22 mouse cellular contexts compared by ENCODE assay signal in the genomic region with DNA sequence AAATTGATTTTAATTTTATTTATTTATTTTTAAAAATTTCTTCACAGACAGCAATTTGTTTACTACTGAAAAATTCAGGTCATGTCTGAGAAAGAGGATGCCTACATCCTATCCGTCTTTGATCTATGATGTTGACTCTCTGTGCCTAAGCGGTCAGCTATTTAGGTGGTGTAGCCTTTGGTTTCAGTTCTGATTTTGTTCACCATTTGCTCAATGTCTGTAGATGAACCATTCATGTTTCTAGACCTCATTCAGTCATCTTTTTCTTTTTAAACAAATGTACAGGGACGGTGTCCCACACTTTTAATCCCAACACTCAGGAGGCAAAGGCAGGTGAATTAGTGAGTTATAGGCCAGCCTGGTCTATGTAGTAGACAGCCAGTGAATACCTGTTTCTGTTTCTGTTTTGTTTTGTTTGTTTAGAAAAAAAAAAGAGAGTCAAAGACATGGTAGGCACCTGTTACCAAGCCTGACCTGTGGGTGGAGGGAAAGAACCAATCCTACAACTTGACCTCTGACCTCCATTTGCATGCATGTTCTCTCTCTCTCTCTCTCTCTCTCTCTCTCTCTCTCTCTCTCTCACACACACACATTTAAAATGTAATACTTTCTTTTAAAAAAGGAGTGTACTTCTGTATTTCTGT. TPM values are rescaled to one million over a fixed set of nuclear protein-coding genes. Genes with fewer than 3 reads are reported as not detected.
DNase-seq lines count a peak whose midpoint lies in the region; ATAC-seq lines count a peak whose summit lies in the region.
"Had no signal": no experiment of that assay in that cellular context is flagged by ENCODE, and none has a peak within 500 bp of the region (broad histone marks: within the 10 kb centered on the region; RNA-seq: fewer than 3 reads in every experiment).

No protein-coding gene starts in this region.

- DNase-seq in CD4-positive helper T cell, adult 2 months (ENCODE audit: low read depth, low spot score) = peak; percentile 73
- DNase-seq in induced T-regulatory cell, adult 2 months (ENCODE audit: low read depth) = peak; percentile 88
- DNase-seq in hindbrain, embryonic 14.5 days (ENCODE audit: low spot score) = no peak
- no peak for DNase-seq in gastrocnemius, postnatal 10 days
- no peak for DNase-seq in urinary bladder, postnatal 14 days (ENCODE audit: low spot score)
- DNase-seq: adrenal gland, adult 2 months; adrenal gland, postnatal 14 days; cerebellum, adult 11-12 months; cerebellum, adult 8-10 months; cerebellum, postnatal 10 days; cerebellum, postnatal 36 days; gastrocnemius, postnatal 14 days had no signal

- H3K9me3 ChIP-seq in hindbrain, embryonic 14.5 days (ENCODE audit: control insufficient read depth, low read length) = no peaks in the 10 kb centered on the region
- H3K9me3 ChIP-seq: forebrain, embryonic 10.5 days; forebrain, embryonic 13.5 days; G1E; hindbrain, embryonic 12.5 days had no signal

- ATAC-seq in CD4-positive, CD25-positive, alpha-beta regulatory T cell, adult 4 months = peak; percentile 48
- no peak for ATAC-seq in hindbrain, embryonic 14.5 days (ENCODE audit: low FRiP score)
- ATAC-seq: forebrain, embryonic 13.5 days; forebrain, embryonic 16.5 days; hindbrain, embryonic 16.5 days; intestine, postnatal 0 days; Patski had no signal

- no peaks in the 10 kb centered on the region for H3K36me3 ChIP-seq in hindbrain, embryonic 14.5 days (replicated peaks; ENCODE audit: control insufficient read depth, insufficient read depth)
- H3K36me3 ChIP-seq: forebrain, embryonic 10.5 days; G1E; hindbrain, embryonic 12.5 days had no signal

- H3K4me3 ChIP-seq in hindbrain, embryonic 14.5 days (replicated peaks; ENCODE audit: low read length) = no peak overlapping the region
- H3K4me3 ChIP-seq: forebrain, embryonic 10.5 days; forebrain, embryonic 13.5 days; hindbrain, embryonic 12.5 days had no signal

- H3K9ac ChIP-seq in hindbrain, embryonic 14.5 days = no peak overlapping the region
- H3K9ac ChIP-seq: forebrain, embryonic 13.5 days; hindbrain, embryonic 12.5 days had no signal

- no peak overlapping the region for H3K4me2 ChIP-seq in hindbrain, embryonic 14.5 days (replicated peaks)
- H3K4me2 ChIP-seq: forebrain, embryonic 13.5 days; heart, embryonic 11.5 days; hindbrain, embryonic 12.5 days had no signal

- no peak overlapping the region for H3K27ac ChIP-seq in hindbrain, embryonic 14.5 days
- H3K27ac ChIP-seq: forebrain, embryonic 10.5 days; forebrain, embryonic 13.5 days; hindbrain, embryonic 12.5 days had no signal

- no peaks in the 10 kb centered on the region for H3K27me3 ChIP-seq in hindbrain, embryonic 14.5 days (ENCODE audit: control insufficient read depth, insufficient read depth, low read length)
- H3K27me3 ChIP-seq: forebrain, embryonic 13.5 days; hindbrain, embryonic 12.5 days had no signal

- no peaks in the 10 kb centered on the region for H3K4me1 ChIP-seq in hindbrain, embryonic 14.5 days (replicated peaks; ENCODE audit: control insufficient read depth, insufficient read depth, low read length)
- H3K4me1 ChIP-seq: forebrain, embryonic 13.5 days; hindbrain, embryonic 12.5 days had no signal

- WGBS in hindbrain, embryonic 14.5 days = 98% methylated on average over 3 of the region's 3 CpGs

RNA-seq across cellular contexts. Expression of gene Cd28, which starts 45.0 kb away (rescaled TPM):
- polyA plus RNA-seq in CD4-positive, CD25-positive, alpha-beta regulatory T cell, adult 4 months (2017; shearing (Covaris generic)) = 100 to 1,000 TPM; 276 to 286 TPM
- polyA plus RNA-seq in hindbrain, embryonic 14.5 days (2014; fragmentation: Nextera tagmentation; extraction: Ambion mirVana) = 0.15 and 0.27 TPM in 2 replicates
- total RNA-seq in gastrocnemius, postnatal 10 days (2021) = 1 to 10 TPM; 3.4 to 5.1 TPM
- polyA plus RNA-seq: G1E, Patski had no signal

Comparison
In these comparisons a context has a peak if more than half of its experiments do, and no peak if none do; other contexts are left out.
1. DNase-seq: peak in CD4-positive helper T cell, adult 2 months (single experiment) and induced T-regulatory cell, adult 2 months (single experiment); none in hindbrain, embryonic 14.5 days (single experiment), gastrocnemius, postnatal 10 days (single experiment) and urinary bladder, postnatal 14 days (single experiment).
2. RNA of gene Cd28, which starts 45.0 kb away (polyA plus RNA-seq): 276 to 286 TPM in CD4-positive, CD25-positive, alpha-beta regulatory T cell, adult 4 months; 0.15 to 0.27 TPM in hindbrain, embryonic 14.5 days; every median in the first group is over 100 times any median in the second.